Mouse (Mus musculus) heart, adult 2 months (tissue): Measurements from ENCODE around the gene Cdk18. TPM values are rescaled to one million over a fixed set of nuclear protein-coding genes. Genes with fewer than 3 reads are reported as not detected.

Source experiments
- DNase-seq, 2 experiments: peaks; one replicate each; pipeline ENCODE4 v3.0.0; 2021
- H3K27ac ChIP-seq: fragments of 200-600 bp; 2 replicates; pipeline ENCODE4 v1.8.1; 2022
- H3K27me3 ChIP-seq: fragments of 200-500 bp; 2 replicates; pipeline ENCODE4 v1.6.1; 2012; ENCODE audit warnings: mild to moderate bottlenecking, low read length, inconsistent platforms, mixed read lengths; ENCODE audit not compliant: control insufficient read depth, insufficient read depth
- H3K36me3 ChIP-seq: fragments of 200-500 bp; 2 replicates; pipeline ENCODE4 v1.6.1; 2012; ENCODE audit warnings: low read length, inconsistent platforms; ENCODE audit not compliant: control insufficient read depth, insufficient read depth
- H3K4me1 ChIP-seq: fragments of 200-500 bp; 2 replicates; pipeline ENCODE4 v1.6.1; 2011; ENCODE audit warnings: low read length; ENCODE audit not compliant: control insufficient read depth, insufficient read depth
- H3K4me3 ChIP-seq: fragments of 200-600 bp; 2 replicates; pipeline ENCODE4 v1.8.1; 2022
- H3K79me2 ChIP-seq: fragments of 200-500 bp; replicated peaks from 2 replicates; pipeline ENCODE4 v1.6.1; 2012; ENCODE audit warnings: mild to moderate bottlenecking, inconsistent platforms, low read length, moderate library complexity, mixed read lengths; ENCODE audit not compliant: control insufficient read depth, insufficient read depth
- H3K9ac ChIP-seq: fragments of 200-500 bp; 2 replicates; pipeline ENCODE4 v1.6.1; 2012; ENCODE audit warnings: low read depth, mild to moderate bottlenecking, control low read depth, inconsistent platforms, low read length, mixed read lengths
- CTCF ChIP-seq: fragments of 200-600 bp; IDR thresholded peaks from 2 replicates; pipeline ENCODE4 v1.8.1; 2022; ENCODE audit warnings: antibody characterized with exemption, mild to moderate bottlenecking, moderate library complexity
- EP300 ChIP-seq: fragments of 200-500 bp; IDR thresholded peaks from 2 replicates; pipeline ENCODE4 v1.6.1; 2011; ENCODE audit warnings: low read depth, low read length, control low read depth; ENCODE audit not compliant: insufficient read depth
- POLR2A ChIP-seq: fragments of 200-500 bp; IDR thresholded peaks from 2 replicates; pipeline ENCODE4 v1.6.1; 2011; ENCODE audit warnings: mild to moderate bottlenecking, low read depth, low read length, control low read depth; ENCODE audit not compliant: insufficient read depth
- WGBS: fragments of 180-500 bp; shearing (Covaris S2); methylation state at CpG from one replicate; pipeline ENCODE4 v1.1.7; 2018; 5-methylcytosine and 5-hydroxymethylcytosine counted together
- intact Hi-C: fragments of 180-260 bp; cut with DNase I; formaldehyde crosslinking; loops from one replicate; pipeline ENCODE4 v1.15.1; 2025
- polyA plus RNA-seq: library from polyadenylated mRNA; depleted of rRNA; stranded (reverse); fragments of >200 nt; gene quantifications from 2 replicates; pipeline ENCODE4 v1.2.3, GENCODE M21; 2012
- total RNA-seq, 2 experiments: library from RNA; stranded (reverse); gene quantifications; 2 replicates each; pipeline ENCODE4 v1.2.3; 2021

The Cdk18 gene
- total and polyA plus RNA-seq, 3 experiments: 14.0 to 25.1 (median 15.8) TPM

GRCm38 (mm10) chr1:132113098-132113497 lies 26.4 kb downstream of the Cdk18 start:
- whole genome bisulfite sequencing: 46% methylated on average over 3 of the region's 3 CpGs
- H3K36me3 ChIP-seq: no peaks in the 10 kb centered on the region
- H3K27ac ChIP-seq: no peak overlapping the region
- H3K9ac ChIP-seq: no peak overlapping the region
- H3K4me3 ChIP-seq: no peak overlapping the region
- H3K79me2 ChIP-seq: no peaks in the 10 kb centered on the region
- H3K4me1 ChIP-seq: no peaks in the 10 kb centered on the region
- no peak for DNase-seq
- intact Hi-C loops: no loop called here
- no peak for TF ChIP-seq POLR2A
- no peak for TF ChIP-seq CTCF
- no peak for TF ChIP-seq EP300
- H3K27me3 ChIP-seq: no peaks in the 10 kb centered on the region

- Histone ChIP-seq H3K4me1 (no peaks in the 10 kb centered on the region), H3K4me3 (no peak overlapping the region), H3K27me3 (no peaks in the 10 kb centered on the region), H3K27ac (no peak overlapping the region), H3K36me3 (no peaks in the 10 kb centered on the region), H3K9ac (no peak overlapping the region), H3K79me2 (no peaks in the 10 kb centered on the region)
- 83% methylated on average over 8 of the region's 8 CpGs for WGBS
- intact Hi-C loops: no loop called here
- no peak for TF ChIP-seq CTCF
- no peak for TF ChIP-seq POLR2A
- no peak for TF ChIP-seq EP300
- no peak for DNase-seq
Observed at GRCm38 (mm10) chr1:132112426-132112825, 27.1 kb downstream of the Cdk18 start.

GRCm38 (mm10) chr1:132111411-132111810 lies 28.1 kb downstream of the Cdk18 start:
- Histone ChIP-seq H3K36me3 (no peaks in the 10 kb centered on the region), H3K79me2 (no peaks in the 10 kb centered on the region), H3K9ac (no peak overlapping the region), H3K4me1 (no peaks in the 10 kb centered on the region), H3K4me3 (no peak overlapping the region), H3K27ac (no peak overlapping the region), H3K27me3 (no peaks in the 10 kb centered on the region)
- TF ChIP-seq POLR2A (no peak), EP300 (no peak), CTCF (no peak)
- intact Hi-C loops: no loop called here
- 54% methylated on average over 1 of the region's 1 CpGs for WGBS
- no peak for DNase-seq

GRCm38 (mm10) chr1:132109368-132109767 lies 30.1 kb downstream of the Cdk18 start:
- no peaks in the 10 kb centered on the region for H3K4me1 ChIP-seq
- no peak overlapping the region for H3K4me3 ChIP-seq
- no peaks in the 10 kb centered on the region for H3K36me3 ChIP-seq
- TF ChIP-seq POLR2A (no peak), EP300 (no peak), CTCF (peak; percentile 49)
- no peaks in the 10 kb centered on the region for H3K79me2 ChIP-seq
- DNase-seq: no peak
- H3K27ac ChIP-seq: no peak overlapping the region
- intact Hi-C loops: no loop called here
- H3K27me3 ChIP-seq: 0 out of 2 replicates have a peak, but pooled peaks cover 1% of the 10 kb centered on the region
- WGBS: 46% methylated on average over 2 of the region's 2 CpGs
- H3K9ac ChIP-seq: no peak overlapping the region

- Histone ChIP-seq H3K4me1 (no peaks in the 10 kb centered on the region), H3K27me3 (0 out of 2 replicates have a peak, but pooled peaks cover 1% of the 10 kb centered on the region)
- WGBS: 65% methylated on average over 14 of the region's 14 CpGs
Observed at GRCm38 (mm10) chr1:132104353-132104752, 35.1 kb downstream of the Cdk18 start.

GRCm38 (mm10) chr1:132101953-132102697 lies 37.4 kb downstream of the Cdk18 start:
- H3K27me3 ChIP-seq: 0 out of 2 replicates have a peak, but pooled peaks cover 1% of the 10 kb centered on the region
- no peak for DNase-seq
- no peak overlapping the region for H3K27ac ChIP-seq
- H3K4me3 ChIP-seq: no peak overlapping the region
- H3K36me3 ChIP-seq: no peaks in the 10 kb centered on the region
- H3K9ac ChIP-seq: no peak overlapping the region
- H3K79me2 ChIP-seq: no peaks in the 10 kb centered on the region
- TF ChIP-seq EP300 (no peak), CTCF (no peak), POLR2A (no peak)
- WGBS: 52% methylated on average over 6 of the region's 6 CpGs
- intact Hi-C loops: no loop called here
- H3K4me1 ChIP-seq: 0 out of 2 replicates have a peak, but pooled peaks cover 1% of the 10 kb centered on the region

More at GRCm38 (mm10) chr1:132104353-132104752, 35.1 kb downstream of the Cdk18 start:
- Histone ChIP-seq H3K27ac (no peak overlapping the region), H3K79me2 (no peaks in the 10 kb centered on the region), H3K36me3 (no peaks in the 10 kb centered on the region), H3K9ac (no peak overlapping the region), H3K4me3 (no peak overlapping the region)
- intact Hi-C loops: no loop called here
- no peak for DNase-seq
- TF ChIP-seq CTCF: no peak
- TF ChIP-seq POLR2A: no peak
- no peak for TF ChIP-seq EP300
